In genomic region chr1:154725356-154726320, GRCm38 (mm10) we compare ENCODE assay signal across 8 mouse cellular contexts.
A peak's percentile ranks its signal among the peaks of the same experiment; 100 is the strongest.
DNase-seq lines count a peak whose midpoint lies in the region; ATAC-seq and TF ChIP-seq lines count a peak whose summit lies in the region.

No protein-coding gene starts in this region.

- peak; percentile 57 for DNase-seq in heart, embryonic 10.5 days (ENCODE audit: low spot score)
- DNase-seq in heart, adult 8-10 months (ENCODE audit: low spot score), result no peak
- DNase-seq in ES-E14 (ENCODE audit: low read depth, low spot score), result no peak
- DNase-seq in midbrain, embryonic 11.5 days (ENCODE audit: low spot score, missing footprints), result peak; percentile 93
- no peak for DNase-seq in ovary, postnatal 10 days (ENCODE audit: low spot score)
- DNase-seq in thymus, postnatal 25 days, result no peak
- DNase-seq in lung, adult 18-20 months, result no peak

- H3K27me3 ChIP-seq in heart, embryonic 10.5 days (ENCODE audit: insufficient read depth, poor library complexity, severe bottlenecking), result peaks cover 75% of the 10 kb centered on the region
- peaks cover 8% of the 10 kb centered on the region for H3K27me3 ChIP-seq in forebrain, embryonic 16.5 days (replicated peaks; ENCODE audit: control insufficient read depth, insufficient read depth, low read length)
- H3K27me3 ChIP-seq in midbrain, embryonic 11.5 days (ENCODE audit: control insufficient read depth, insufficient read depth, low read length), result peaks cover 33% of the 10 kb centered on the region

- 26% methylated on average over 35 of the region's 35 CpGs for WGBS in heart, embryonic 10.5 days
- 23% methylated on average over 35 of the region's 35 CpGs for WGBS in forebrain, embryonic 16.5 days
- WGBS in midbrain, embryonic 11.5 days, result 20% methylated on average over 35 of the region's 35 CpGs

- no peaks in the 10 kb centered on the region for H3K9me3 ChIP-seq in heart, embryonic 10.5 days
- H3K9me3 ChIP-seq in ES-E14 (ENCODE audit: control insufficient read depth, insufficient read depth, low read depth, low read length), result no peaks in the 10 kb centered on the region
- no peaks in the 10 kb centered on the region for H3K9me3 ChIP-seq in forebrain, embryonic 16.5 days (ENCODE audit: control insufficient read depth, low read length)
- H3K9me3 ChIP-seq in midbrain, embryonic 11.5 days (ENCODE audit: control insufficient read depth, low read length), result no peaks in the 10 kb centered on the region

- peak overlapping the region; percentile 53 for H3K4me3 ChIP-seq in heart, embryonic 10.5 days
- H3K4me3 ChIP-seq in ES-E14 (ENCODE audit: insufficient read depth in 1 of 2, low read depth in 1 of 2, low read length in 2 of 2, poor library complexity in 1 of 2, severe bottlenecking in 1 of 2), result peak overlapping the region; percentile 36 to 44; a peak in 2 of 4 replicates
- H3K4me3 ChIP-seq in forebrain, embryonic 16.5 days (replicated peaks; ENCODE audit: low read length), result peak overlapping the region; percentile 61
- H3K4me3 ChIP-seq in midbrain, embryonic 11.5 days (ENCODE audit: low read depth, low read length), result peak overlapping the region; percentile 34

- ATAC-seq in forebrain, embryonic 16.5 days, result no peak
- ATAC-seq in midbrain, embryonic 11.5 days (ENCODE audit: low FRiP score), result no peak

- peak overlapping the region; percentile 82 for H3K4me2 ChIP-seq in forebrain, embryonic 16.5 days (ENCODE audit: low read length)
- peak overlapping the region; percentile 54 for H3K4me2 ChIP-seq in midbrain, embryonic 11.5 days

- H3K9ac ChIP-seq in ES-E14 (ENCODE audit: insufficient read depth, low read depth, low read length, poor library complexity, severe bottlenecking), result no peak overlapping the region
- peak overlapping the region; percentile 71 for H3K9ac ChIP-seq in forebrain, embryonic 16.5 days (replicated peaks; ENCODE audit: low read depth, low read length)
- peak overlapping the region; percentile 46 for H3K9ac ChIP-seq in midbrain, embryonic 11.5 days (ENCODE audit: low read length)

- no peaks in the 10 kb centered on the region for H3K36me3 ChIP-seq in heart, embryonic 10.5 days
- no peaks in the 10 kb centered on the region for H3K36me3 ChIP-seq in ES-E14 (ENCODE audit: control insufficient read depth, insufficient read depth, low read length, poor library complexity, severe bottlenecking)
- no peaks in the 10 kb centered on the region for H3K36me3 ChIP-seq in forebrain, embryonic 16.5 days (ENCODE audit: control insufficient read depth, insufficient read depth)
- no peaks in the 10 kb centered on the region for H3K36me3 ChIP-seq in midbrain, embryonic 11.5 days (ENCODE audit: control insufficient read depth, insufficient read depth, low read length)

- peaks cover 27% of the 10 kb centered on the region for H3K4me1 ChIP-seq in heart, embryonic 10.5 days
- no peaks in the 10 kb centered on the region; a peak in 2 of 4 replicates for H3K4me1 ChIP-seq in ES-E14 (ENCODE audit: control insufficient read depth in 2 of 2, insufficient read depth in 2 of 2, low read length in 2 of 2, poor library complexity in 1 of 2)
- peaks cover 46% of the 10 kb centered on the region for H3K4me1 ChIP-seq in forebrain, embryonic 16.5 days (replicated peaks; ENCODE audit: control insufficient read depth, insufficient read depth, low read length)
- peaks cover 25% of the 10 kb centered on the region for H3K4me1 ChIP-seq in midbrain, embryonic 11.5 days (ENCODE audit: control insufficient read depth, insufficient read depth, low read length)

- no peak overlapping the region for H3K27ac ChIP-seq in heart, embryonic 10.5 days
- no peak overlapping the region for H3K27ac ChIP-seq in ES-E14 (ENCODE audit: insufficient read depth, low read depth, low read length, poor library complexity, severe bottlenecking)
- no peak overlapping the region for H3K27ac ChIP-seq in forebrain, embryonic 16.5 days (ENCODE audit: low read length)
- H3K27ac ChIP-seq in midbrain, embryonic 11.5 days (ENCODE audit: low read depth, low read length), result no peak overlapping the region

- in situ Hi-C loops in ES-E14 (cut with MboI; ENCODE audit: low sequenced_read_pairs in 2 of 2, unreplicated experiment in 2 of 2), result loop anchor here (5.0 to 25.0 kb wide), 2 partner anchors 438 to 443 kb away; no protein-coding TSS in a partner anchor

TF ChIP-seq in ES-E14, 5 proteins besides CTCF, POLR2A, EP300 and RAD21:
- TF ChIP-seq MAFK (IDR thresholded peaks at IDR 0.05; ENCODE audit: insufficient read depth, low read depth, low read length) (no peak), CHD2 (IDR thresholded peaks at IDR 0.05; ENCODE audit: low read depth, low read length) (no peak), ZC3H11A (IDR thresholded peaks at IDR 0.05; ENCODE audit: borderline replicate concordance, low read depth, low read length) (no peak), HCFC1 (IDR thresholded peaks at IDR 0.05; ENCODE audit: borderline replicate concordance, insufficient read depth, low read length) (no peak), ZNF384 (IDR thresholded peaks at IDR 0.05; ENCODE audit: low read depth, low read length) (no peak)

Comparison
In these comparisons a context has a peak if more than half of its experiments do, and no peak if none do; other contexts are left out.
1. DNase-seq: peak in heart, embryonic 10.5 days (single experiment) and midbrain, embryonic 11.5 days (single experiment); none in heart, adult 8-10 months (single experiment), ES-E14 (single experiment), ovary, postnatal 10 days (single experiment), thymus, postnatal 25 days (single experiment) and lung, adult 18-20 months (0 of 2).
2. Peak in every context shown above with its lines, with median percentiles within 50 percentile points of each other: H3K4me3 ChIP-seq.